Mouse (Mus musculus) 416B (cell line): ENCODE data around the gene Vegfc.

Experiments used
- DNase-seq: peaks from one replicate; pipeline ENCODE4 v3.0.0; 2011; ENCODE audit warnings: low read depth

The Vegfc gene

GRCm38 (mm10) chr8:54077271-54078120, at the start of gene Vegfc:
Gene Vegfc (plus strand): TSS chr8:54077606.
- peak; percentile 81 for DNase-seq

- DNase-seq, result no peak
Measured at GRCm38 (mm10) chr8:54034584-54034983, 42.8 kb upstream of the Vegfc start.

GRCm38 (mm10) chr8:54042601-54043000, 34.8 kb upstream of the Vegfc start:
- DNase-seq, result no peak

DNA sequence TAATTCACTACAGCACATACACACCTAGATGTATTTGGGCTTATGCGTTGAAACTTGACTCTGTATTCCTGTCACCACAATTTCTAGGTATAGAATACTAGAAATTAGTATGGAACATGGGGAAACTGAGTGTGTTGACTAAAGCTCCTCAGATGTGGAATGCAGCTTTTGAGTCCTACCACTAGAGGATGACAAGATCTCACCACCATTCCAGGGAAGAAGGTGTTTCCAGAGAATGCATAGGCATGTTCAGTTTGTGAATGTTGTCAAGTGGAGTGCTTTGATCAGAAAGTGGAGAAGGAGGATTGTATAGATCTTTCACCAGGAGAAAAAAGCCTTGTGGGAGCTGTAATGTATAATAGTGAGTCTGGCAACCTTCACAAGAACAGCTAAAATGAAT, 33.9 kb upstream of the Vegfc start:
- DNase-seq, result peak; percentile 23

DNA sequence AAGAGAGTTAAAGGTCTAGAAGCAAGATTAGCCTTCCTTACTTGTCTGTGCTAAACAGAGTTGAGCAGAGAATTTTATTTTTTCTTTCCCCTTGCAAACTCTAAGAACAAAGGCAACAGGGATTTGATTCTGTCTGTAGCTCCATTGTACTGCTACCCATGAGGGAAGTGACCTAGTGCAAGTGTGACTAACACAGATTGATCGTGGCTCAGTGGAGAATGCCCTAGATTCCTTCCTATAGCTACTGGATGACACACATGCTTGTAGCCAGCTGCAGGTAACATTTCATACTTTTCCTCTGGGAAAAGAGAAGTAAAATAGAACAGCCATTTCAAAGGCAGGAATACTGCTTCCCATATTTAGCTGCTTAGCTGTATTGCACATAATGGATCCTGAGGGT, 24.2 kb upstream of the Vegfc start:
- DNase-seq, result no peak

- no peak for DNase-seq
Measured at GRCm38 (mm10) chr8:54065492-54065891, 11.9 kb upstream of the Vegfc start.

- DNase-seq, result no peak
Measured at GRCm38 (mm10) chr8:54076301-54076700, 1.1 kb upstream of the Vegfc start.

GRCm38 (mm10) chr8:54076791-54077270, 575 bp upstream of the Vegfc start:
- DNase-seq, result peak; percentile 71

DNA sequence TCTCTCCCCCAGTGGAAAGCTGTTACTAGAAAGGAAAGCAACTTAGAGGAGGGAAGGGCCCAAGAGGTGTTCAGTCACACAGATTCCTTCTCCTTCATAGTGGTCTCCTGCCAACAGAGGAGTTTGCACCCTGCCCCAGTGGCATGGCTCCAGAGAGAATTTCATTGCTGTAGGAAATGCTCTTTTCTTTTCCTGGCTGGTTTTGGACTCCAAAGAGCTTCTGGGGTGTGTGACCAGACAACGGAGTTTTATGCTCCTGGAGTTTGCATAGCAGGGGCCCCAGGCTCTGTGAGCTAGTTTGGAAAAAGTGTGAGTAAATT, 675 bp downstream of the Vegfc start:
- peak; percentile 51 for DNase-seq

DNA sequence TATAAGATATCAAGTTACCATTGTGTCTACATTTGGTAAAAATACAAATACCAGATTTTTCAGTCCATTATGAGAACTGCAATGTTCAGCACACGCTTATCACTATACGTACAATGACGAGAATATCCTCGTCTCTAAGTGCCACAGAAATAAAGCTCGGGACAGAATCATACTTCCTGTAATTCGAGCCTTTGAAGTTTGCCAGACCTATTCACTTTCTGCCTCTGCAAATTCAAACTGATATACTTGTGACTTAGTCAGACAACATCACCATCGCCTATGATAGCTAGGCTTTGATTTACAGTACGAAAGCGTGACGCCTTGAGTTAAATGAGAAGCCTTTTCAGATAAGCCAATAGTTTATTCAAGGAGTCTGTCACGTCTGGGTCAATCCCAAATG, 1.6 kb downstream of the Vegfc start:
- peak; percentile 83 for DNase-seq

- DNase-seq, result peak; percentile 71
Measured at GRCm38 (mm10) chr8:54079601-54080000, 2.2 kb downstream of the Vegfc start.

DNA sequence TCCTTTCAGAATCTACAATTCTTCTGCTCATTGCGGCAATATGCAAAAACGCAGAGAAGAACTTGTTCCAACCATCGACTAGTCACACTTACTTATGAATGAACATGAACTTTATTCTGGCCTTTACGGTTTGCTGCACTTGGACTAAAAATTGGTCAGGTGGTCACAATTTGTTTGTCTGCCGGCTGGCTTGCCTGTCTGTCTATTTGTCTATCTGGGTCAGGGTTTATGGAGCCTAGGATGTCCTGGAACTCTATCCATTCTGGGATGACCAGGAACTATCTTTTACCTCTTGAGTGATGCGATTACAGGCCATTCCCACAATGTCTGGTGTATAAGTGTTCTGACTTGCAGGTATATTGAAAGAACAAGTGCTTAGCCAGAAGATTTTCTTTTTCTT, 8.5 kb downstream of the Vegfc start:
- no peak for DNase-seq

- DNase-seq, result no peak
Measured at GRCm38 (mm10) chr8:54087114-54087513, 9.7 kb downstream of the Vegfc start.

DNA sequence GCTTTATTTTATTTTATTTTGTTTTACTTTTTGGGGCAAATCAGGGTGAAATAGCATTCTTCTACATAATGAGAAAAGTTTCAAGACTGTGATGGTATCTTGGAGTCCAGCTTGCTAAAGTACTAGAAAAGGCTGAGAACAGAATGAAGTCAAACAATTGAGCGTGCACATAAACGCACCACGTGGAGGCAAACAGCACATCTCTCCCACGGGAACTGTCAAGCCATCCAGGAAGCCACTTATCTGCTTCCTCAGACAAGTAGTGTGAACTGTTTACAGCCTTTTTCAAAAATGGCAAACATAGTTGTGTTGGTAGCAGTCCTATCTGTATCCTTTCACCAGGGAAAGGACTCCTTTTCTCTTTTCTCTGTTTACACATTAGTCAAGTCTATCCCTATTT, 11.8 kb downstream of the Vegfc start:
- DNase-seq, result no peak

DNA sequence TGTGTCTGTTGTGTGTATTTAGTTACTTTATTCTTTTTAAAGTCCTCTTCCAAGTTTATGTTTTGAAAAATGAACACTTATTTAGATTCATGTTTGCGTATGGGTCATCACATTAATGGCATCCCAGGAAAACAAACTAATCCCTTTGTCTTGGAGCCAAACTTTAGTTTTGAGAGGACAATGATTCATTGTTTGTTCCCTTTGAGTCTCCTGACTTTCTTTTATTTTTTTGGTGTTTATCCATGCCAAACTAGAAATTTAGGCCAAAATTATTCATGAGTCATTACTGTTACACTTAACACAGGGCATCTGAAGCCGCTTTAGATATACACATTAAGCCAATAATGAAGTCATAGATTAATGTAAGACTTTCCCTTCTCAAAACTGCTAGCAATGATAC, 12.5 kb downstream of the Vegfc start:
- no peak for DNase-seq

- no peak for DNase-seq
Measured at GRCm38 (mm10) chr8:54100058-54100457, 22.7 kb downstream of the Vegfc start.

DNA sequence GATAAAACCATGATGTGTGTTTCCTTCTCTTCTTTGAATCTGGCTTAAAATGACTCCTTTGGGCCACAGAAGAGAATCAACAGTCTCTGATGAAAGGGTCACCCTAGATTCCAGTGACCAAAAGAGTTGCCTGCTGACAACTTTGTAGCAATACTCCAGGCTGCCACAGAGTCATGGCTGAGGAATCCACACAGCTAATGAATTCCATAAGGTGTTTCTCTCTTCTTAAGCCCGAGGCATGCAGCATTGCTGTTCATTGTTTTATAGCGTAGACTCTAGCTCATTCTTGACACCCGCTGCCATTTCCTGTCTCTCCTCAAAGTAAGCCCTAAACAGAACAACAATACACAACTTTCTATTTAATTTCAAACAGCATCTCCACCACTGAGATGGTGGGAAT, 37.2 kb downstream of the Vegfc start:
- no peak for DNase-seq

DNA sequence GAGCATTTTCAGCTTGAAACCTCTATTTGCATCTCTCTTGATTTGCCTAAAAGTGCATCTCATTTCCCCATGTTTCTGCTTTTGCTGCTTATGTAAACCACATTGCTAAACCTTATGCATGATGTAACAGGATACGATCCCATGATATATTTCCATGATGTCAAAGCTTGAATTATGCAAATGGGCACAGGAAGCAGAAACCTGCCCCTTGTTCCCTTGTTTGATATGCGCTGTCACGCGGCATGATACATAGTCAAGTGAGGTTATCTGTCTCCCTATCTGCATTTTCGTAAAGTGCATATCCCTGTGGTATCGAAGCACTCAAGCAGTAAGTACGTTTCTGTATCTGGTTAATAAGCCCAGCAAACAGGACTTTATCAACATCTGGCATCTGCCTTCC, 42.7 kb downstream of the Vegfc start:
- peak; percentile 78 for DNase-seq

DNA sequence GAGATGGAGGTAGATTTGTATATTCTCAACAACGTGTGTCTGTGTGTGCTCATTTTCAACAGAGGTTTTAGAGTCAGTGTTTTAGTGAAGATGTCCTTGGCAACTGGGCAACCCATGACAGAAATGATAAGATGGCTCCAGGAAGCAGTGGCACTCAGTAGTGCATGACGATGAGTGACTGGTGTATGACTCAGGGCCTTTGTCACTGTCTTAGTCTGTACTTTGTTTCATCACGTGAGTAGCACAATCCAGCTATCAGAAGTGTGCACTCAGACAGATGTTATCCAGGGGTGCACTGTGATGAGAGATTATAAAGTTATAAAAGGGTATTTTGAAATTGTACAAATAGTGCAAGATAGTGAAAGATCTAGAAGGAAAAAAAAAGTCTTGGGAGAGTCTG, 44.5 kb downstream of the Vegfc start:
- peak; percentile 86 for DNase-seq

GRCm38 (mm10) chr8:54122345-54122744, 44.9 kb downstream of the Vegfc start:
- DNase-seq, result no peak

DNA sequence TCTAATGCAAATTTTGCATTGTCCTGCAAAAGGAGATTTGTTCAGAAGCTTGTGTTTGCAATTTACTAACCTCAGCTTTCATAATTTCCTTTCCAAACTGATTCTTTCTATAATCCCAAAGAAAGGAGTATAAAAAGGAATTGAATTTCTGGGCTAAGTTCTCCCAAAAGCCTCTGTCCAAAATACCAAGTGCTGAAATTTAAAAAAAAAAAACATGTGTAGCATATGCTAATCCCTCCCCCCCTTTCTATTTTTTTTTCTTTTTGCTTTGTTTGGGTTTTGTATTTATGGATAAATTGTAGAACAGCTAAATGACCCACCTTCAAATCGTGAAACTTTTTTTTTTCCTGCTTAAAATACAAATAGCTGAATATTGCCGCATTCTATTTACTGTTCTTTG, 53.2 kb downstream of the Vegfc start:
- DNase-seq, result no peak

- peak; percentile 75 for DNase-seq
Measured at GRCm38 (mm10) chr8:54153240-54153639, 75.8 kb downstream of the Vegfc start.

DNA sequence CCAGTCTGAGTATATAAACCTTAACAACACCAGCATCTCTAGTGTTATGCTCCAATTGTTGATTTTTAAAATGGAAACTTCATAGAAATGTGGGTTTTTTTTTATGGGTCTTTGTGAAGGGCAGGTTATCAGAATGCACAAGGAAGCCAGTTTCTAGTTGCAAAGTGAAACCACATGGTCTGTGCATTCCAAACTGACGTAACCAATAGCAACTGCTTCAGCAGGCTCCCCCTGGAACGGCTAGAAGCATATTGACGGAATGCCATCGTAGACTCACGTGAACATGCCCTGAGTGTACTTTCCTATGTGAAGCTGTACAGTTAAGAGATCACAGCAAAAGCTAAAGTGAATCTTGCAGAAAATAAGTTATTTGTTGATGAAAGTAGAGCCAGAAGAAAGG, 86.1 kb downstream of the Vegfc start:
- peak; percentile 11 for DNase-seq

- no peak for DNase-seq
Measured at GRCm38 (mm10) chr8:54185336-54185735, 107.9 kb downstream of the Vegfc start.
